Mouse (Mus musculus): ENCODE results near the gene Pik3cb.

Pik3cb gene

DNA sequence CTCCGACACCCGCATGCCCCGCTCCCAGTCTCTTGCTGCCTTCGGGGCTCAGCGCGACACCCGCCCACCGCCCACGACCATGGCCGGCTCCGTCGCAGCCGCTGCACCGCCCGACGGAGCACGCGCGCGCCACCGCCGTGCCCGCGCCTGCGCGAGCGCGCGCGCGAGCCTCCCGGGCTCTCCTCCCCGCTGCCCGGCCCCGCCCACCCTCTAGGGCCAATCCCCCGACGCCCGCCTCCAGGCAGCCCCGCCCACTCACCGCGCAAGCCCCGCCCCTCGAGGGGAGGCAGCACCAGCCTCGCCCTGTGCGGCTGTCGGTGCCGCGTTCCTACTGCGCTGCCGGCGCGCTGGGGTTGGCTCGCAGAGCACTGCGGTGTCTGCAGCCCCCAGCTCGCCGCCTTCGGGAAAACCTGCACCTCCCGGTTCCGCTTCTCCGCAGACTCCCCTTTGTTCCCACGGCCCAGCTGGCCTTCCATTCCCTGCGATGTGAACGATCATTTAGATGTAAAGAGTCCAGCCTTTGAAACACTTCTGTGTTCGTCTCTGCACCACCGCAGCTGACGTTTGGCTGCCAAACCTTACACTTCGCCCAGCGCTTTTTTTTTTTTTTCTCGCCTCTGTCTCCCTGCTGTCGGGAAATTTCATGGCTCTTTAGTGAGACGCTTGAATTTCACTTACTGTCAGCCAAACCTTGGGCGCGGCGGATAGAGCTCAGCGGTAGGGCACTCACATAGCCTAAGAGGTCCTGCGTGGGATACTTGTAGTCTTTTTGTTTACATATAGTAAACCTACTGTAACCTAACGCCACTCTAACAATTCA lies at the start of gene Pik3cb:
Pik3cb (minus strand) TSS at position 559 of the 820 bp plus-strand sequence.
- DNase-seq: peak; percentile 99

DNA sequence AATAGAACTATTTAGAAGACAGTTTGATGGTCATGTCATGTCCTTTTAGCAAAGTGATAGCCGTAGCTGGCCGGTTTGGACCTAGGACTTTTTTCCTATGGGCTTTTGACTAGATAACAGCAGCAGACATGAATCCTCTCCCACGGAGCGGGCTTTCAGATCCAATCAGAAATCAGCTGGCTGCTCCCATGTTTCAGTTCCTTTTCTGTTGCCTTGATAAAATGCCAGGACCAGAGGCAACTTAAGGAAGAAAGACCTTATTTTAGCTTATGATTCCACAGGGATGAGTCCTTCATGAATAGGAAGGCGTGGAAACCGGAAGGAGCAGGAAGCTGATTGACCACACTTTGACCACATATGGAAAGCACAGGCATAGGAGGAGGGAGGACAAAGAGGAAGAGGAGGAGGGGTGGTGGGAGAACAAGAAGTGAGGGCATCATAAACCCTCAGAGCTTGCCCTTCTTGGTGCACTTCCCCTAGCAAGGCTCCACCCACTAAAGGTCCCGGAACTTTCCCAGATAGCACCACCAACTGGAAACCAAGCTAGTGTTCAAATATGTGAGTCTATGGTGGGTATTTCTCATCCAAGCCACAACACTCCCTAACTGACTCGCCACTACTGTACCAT lies 42.7 kb upstream of the Pik3cb start:
- DNase-seq: no peak

DNA sequence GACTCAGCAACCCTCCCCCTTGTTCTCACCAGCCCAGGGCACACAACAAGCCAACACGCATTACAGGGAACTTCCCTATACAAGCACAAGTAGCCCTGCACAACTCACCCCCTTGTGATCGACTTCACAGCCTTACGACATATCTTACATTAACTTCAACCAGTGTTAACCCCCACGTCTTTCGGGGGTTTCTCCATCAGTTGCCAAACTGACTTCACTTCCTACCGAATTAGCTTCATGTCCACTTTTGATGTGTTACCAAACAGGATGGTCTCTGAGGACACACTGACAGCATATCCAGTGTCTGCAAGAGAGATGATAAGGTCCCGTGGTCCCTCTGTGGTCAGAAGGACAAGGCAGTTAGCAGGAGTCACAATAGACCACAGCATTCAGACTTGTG lies 41.7 kb upstream of the Pik3cb start:
- peak; percentile 1 for DNase-seq

DNA sequence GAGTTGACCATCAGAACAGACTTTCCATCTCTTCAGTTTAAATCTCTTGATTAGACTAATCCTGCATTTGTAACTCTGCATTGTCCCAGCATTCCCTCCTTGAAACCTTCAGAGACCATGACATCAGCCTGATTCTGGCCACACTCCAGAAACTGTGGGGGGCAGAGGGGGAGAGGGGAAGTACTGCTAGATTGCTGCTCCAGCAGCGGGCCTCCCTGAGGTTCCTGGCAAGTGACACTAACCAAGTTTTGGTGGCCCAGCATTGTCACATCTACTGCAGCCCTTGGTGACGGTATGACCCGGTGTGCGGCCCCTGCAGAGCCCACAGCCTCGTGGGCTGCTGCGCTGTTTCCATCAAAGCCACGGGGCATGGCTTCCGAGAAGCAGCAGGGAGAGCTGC lies 39.9 kb upstream of the Pik3cb start:
- no peak for DNase-seq

DNA sequence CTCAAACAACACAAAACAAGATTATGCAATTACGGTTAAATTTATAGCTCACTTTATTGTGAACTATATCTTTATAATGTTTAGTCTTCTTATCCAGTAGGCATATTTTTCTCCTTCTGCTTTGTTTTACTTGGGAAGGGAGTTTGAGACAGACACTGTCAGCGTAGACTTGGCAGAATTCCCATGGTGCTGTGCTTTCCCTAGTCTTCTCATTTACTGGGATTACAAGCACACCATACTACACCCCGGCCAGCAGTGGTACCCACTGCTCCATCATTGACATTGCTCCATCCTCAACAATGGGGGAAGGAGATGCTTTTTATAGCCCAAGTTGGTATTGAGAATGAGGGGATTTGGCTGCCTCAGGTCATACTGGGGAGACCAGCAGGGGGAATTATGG lies 38.3 kb upstream of the Pik3cb start:
- no peak for DNase-seq

DNA sequence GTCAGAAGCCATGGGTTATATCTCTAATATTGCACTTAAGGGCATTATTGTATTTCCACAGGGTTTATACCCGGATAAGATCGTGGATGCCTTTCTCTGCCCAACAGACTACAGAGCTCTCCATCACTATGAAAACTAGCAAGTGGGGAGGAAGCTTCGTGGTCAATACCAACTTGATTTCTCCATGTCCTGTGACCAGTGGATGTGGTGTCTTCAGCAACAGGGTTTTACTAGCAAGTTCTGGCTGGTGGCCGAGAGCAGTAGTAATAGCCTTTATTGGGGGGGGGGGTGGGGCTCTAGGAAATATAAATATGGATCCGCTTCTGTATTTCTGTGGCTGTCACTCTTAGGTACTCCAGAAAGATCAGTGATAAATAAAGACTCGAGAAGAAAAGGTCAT lies 35.4 kb upstream of the Pik3cb start:
- no peak for DNase-seq

DNA sequence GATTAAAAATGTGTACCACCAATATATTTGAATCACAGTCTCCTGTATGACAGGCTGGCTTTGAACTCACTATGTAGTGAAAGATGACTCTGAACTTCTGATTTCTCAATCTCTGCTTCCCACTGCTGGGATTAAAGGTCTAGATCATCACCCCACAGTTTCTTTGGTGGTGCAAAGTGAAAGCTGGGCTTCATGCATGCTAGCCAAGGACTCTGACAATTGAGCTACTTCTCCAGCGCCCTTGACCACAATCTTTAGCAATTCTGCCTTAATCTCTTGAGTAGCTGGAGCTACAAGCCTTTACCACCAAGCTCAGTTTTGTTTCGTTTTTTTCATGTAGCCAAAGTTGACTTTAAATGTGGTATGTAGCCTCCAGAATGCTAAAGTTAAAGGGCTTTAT lies 32.4 kb upstream of the Pik3cb start:
- DNase-seq: no peak

DNA sequence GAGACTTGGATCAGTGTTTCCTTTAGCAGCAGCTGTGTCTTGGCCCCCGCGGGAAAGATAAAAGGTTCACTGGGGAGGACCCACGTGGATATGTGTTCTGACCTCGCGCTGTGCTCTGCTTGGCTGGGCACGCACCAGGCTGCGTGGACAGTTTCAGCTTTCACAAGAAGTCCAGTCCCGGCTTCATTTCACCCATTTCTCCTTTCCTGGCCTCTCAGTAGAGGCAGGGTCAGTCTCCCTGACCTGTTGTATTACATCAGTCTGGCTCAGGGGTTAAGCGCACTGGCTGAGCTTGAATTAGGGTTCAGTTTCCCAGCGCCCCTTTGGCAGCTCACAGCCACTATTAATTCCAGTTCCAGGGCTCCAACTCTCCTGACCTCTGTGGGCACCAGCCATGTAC lies 30.8 kb upstream of the Pik3cb start:
- no peak for DNase-seq

DNA sequence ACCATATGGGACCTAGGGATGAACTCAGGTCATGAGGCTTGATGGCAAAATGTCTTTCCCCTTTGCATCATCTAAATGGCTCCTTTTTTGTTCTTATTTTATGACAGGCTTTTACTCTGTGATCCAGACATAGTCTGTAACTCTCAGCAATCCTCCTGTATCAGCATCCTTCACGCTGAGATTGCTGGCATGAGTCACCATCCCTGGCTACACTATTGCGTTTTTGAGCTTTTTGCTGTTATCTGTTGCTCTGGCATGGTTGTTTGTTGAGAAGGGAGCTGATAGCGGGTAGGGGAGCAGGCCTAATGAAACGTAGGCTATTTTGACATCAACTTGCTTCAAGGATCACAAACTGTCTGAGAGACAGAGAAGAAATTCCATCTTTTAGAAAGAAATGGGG lies 28.6 kb upstream of the Pik3cb start:
- no peak for DNase-seq

DNA sequence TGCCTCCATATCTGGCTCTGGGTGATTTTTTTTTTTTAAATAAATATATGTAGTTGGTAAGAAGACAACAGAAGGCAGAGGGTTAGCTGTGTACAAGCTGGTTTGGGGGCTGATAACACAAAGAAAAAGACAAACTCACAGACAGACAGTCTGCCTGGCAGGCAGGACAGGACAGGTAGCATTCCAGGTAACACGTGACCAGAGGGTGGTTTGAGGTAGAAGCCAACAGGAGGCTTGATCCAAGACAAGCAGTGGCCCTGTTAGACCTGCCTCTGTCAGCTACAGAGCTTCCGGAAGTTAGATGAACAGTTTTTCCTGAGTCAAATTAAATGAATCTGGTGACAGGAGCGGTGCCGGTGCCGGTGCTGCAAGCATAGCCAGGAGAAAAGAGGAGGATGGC lies 26.5 kb upstream of the Pik3cb start:
- DNase-seq: no peak

DNA sequence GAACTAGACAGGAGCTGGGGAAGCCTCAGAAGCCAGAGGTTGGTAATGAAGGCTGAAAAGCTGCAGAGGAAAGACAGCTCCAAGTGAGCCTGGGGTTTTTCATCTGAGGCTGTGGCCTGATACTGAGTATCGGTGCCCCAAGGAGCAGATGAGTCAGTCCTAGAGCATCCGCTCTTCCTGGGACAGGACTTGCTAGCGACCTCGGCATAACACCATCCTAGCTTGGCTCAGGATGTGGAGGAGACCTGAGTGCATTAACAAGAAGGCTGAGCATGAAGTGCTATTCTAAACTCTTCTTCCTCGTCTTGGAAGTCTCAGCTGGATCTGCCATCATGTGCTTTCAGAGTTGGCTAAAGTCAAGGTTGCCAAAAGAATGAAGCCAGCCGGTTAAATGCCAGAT lies 25.5 kb upstream of the Pik3cb start:
- DNase-seq: no peak

DNA sequence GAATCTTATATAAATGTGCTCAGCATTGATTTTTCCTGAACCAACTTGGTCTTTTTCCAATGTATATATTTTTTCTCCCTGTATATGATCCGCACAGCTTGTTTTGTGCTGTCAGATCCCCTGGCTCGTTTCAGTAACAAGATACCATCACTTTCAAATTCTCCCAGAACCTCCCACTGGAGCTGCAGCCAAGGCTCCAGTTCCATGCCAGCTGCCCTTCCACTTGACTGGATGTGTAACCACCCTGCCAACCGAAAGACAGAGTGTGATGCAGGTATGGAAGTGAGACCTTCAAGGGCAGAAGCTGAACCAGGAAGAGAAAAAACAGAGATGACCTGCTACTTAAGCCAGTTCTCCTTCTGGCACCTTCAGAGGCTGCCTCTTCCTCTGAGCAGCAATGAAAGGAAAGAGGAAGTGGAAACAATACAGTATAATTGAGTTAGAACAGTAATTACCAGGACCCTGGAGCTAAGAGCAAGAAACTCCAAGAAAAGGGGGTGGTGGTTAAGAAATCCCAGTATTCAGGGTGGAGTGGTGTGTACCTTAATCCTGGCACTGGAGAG lies 24.3 kb upstream of the Pik3cb start:
- DNase-seq: no peak

DNA sequence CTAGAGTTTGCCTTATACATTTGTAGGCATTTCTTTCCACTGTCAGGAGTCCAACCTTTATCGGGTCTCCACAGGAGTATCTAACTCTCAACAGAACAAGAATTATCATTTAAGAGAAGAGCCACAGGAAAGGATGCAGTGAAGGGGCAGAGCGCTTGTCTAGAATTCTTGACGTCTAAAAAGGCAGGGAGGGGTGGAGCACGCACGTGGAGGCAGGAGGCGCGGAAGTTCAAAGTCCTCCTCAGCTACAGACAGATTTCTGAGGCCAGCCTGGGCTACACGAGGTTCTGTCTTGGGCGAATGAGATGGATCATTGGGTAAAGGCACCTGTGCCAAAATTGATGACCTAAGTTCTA lies 23.7 kb upstream of the Pik3cb start:
- DNase-seq: no peak

DNA sequence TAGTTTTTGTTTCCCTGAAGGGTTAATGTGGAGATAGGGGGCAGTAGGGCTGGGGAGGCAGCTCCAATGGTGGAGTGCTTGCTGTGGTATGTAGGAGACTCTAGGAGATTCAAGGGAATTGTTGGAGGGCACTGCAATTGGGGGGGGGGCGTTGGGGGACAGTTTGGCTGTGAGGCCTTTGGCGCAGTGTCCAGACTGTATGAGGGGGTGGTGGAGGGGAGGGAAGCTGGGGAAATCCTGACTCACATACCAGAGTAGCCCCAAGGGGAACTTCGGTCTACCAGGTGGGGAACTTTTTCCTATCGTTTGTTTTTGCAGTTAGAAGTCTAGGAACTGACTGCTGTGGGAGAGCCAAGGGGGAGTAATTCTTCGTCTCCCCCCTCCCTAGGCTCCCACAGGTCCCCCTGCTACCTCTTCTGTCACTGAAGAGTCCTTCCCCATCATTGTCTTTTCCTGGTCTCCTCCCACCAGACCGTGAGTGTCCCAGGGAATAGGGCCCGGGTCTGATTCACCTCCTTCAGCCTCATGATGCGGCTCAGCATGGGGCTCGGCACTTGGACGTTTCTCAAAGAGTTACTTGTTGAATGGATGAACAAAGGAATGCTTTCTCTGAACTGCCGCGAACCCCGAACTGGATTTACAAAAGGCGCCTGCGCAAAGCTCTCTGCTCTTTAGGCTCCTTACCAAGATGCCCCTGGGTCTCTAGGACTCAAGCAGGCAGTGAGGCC lies 23.2 kb upstream of the Pik3cb start:
- DNase-seq: no peak

DNA sequence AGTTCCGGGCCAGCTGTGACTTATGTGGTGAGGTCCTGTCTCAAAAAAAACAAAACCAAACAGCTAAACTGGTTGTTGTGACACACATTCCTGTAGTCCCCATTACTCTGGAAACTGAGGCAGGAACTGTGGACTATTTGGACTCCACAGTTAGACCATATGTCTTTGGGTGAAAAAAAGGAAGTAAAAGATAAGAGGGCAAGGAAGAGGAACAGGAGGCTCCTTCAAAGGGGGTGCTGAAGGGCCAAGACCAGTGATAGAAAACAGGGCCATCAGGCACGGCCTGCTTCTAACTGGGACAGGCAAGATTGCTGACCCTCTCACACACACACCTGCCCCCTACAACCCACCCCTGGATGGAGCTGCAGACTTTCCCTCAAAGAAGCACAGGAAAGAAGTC lies 22.4 kb upstream of the Pik3cb start:
- no peak for DNase-seq

DNA sequence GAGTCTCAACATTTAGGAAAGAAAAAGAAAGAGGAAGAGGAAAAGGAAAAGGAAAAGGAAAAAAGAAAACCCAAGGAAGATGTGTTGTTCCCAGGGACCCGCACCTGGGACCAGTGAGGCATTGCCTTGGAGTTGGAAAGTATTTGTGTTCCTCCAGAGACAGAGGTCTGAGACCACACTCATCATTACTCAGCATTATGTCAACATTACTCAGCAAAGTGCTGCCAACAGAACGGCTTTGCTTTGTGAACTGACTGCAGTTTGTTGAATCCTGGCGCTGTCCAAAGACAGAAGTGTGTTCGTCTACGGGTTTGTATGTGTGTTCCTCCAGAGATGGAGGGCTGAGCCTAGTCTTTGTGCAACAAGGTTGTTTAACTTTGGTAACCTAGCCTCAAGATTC lies 20.4 kb upstream of the Pik3cb start:
- no peak for DNase-seq

DNA sequence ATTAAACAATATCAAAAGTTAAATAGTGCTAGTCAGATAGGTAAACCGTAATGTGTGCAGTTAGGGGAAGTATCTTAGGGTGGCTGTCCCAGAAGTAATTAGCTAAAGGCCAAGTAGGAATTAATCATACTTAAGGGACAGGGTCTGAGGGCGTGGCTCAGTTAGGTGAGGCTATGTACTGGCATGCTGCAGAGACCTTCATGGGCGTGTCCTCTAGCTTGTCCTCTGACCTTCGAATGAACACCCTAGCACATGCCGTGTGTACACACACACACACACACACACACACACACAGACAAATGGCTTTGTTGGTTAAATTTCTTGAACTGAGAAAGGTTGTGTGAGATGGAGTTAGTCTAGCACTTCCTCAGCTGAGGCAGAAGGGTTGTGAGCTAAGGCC lies 19.5 kb upstream of the Pik3cb start:
- no peak for DNase-seq

DNA sequence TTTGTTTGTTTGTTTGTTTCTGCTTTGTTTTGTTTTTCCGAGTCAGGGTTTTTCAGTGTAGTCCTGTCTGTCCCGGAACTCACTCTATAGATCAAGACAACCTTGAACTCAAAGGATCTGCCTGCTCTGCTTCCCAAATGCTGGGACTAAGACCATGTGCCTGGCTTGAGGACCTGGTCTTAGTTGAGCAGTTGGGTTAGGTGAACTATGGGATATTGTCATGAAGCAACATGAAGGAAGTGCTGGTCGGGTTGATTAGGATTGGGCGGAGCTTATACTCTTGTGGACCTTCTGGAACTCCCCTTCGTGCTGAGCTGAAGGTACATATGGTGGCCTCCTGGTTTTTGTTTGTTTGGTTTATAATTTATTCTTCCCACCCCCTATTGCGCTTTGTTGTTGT lies 18.3 kb upstream of the Pik3cb start:
- DNase-seq: no peak

DNA sequence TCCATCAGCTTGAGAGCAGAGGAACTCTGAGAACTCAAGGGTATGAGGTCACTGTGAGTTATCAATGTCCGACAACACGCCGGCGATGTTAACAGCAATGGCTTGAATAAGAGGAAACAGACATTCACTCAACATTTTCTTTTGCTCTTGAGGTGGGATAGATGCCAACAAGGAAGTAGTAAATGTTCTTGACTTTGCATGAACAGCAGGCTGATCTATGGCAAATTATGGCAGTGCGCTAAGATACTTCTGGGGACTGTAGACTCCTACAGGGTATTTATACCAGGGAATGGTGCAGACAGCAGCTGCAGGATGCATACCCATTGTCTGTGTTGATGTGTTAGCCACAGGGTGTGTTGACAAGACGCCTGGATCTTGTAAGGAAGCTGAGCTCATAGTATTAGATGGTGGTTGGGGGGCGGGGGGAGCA lies 17.8 kb upstream of the Pik3cb start:
- no peak for DNase-seq

DNA sequence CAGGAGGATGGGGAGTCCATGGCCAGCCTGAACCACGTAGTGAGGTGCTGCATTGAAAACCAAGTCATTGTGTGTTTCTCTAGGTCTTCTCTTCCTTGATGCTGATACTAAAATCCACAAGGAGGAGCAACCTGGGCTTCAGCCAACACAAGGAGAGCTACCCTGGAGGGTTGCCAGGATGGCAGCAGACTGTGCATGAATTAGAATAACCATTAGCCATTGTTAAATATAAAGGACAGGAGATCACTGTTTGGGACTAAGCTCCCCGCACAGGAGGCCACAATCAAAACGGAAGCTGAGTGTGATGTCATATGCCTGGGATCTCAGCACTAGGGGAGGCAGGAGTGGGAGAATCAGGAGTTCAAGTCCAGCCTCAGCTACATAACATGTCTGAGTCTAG lies 13.2 kb upstream of the Pik3cb start:
- peak; percentile 70 for DNase-seq

DNA sequence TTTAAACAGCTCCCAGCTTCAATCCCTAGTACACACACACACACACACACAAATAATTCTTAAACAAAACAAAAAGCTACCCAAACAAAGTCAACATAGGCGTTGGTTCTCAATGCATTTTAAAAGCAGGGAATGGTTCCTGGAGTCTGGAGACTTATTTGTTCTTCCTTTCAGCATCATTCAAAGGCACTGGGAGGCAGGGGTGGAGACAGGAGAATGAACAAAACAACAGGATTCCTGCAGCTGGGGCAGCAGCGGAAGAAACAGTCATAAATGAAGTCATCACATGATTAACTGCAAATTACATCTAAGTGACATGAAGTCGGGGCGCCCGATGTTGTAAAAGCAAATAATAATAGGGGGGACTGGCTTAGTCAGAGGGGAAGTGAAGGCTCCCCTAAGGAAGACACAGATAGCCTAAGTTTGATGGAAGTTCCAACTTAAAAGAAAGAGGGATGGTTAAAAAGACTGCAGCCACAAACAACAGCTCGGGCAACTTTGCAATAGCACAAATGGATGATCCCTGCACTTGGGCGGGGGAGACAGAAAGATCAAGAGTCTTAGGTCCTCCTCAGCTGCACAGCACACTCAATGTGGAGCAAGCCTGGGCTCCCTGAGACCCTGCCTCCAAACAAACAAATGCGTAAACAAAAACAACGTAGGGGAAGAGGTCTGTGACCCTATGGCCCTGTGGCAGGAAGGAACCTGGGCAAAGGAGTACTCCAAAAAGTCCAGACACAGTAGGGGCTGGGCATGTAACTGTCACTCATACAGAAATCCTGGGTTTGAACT lies 12.5 kb upstream of the Pik3cb start:
- no peak for DNase-seq

DNA sequence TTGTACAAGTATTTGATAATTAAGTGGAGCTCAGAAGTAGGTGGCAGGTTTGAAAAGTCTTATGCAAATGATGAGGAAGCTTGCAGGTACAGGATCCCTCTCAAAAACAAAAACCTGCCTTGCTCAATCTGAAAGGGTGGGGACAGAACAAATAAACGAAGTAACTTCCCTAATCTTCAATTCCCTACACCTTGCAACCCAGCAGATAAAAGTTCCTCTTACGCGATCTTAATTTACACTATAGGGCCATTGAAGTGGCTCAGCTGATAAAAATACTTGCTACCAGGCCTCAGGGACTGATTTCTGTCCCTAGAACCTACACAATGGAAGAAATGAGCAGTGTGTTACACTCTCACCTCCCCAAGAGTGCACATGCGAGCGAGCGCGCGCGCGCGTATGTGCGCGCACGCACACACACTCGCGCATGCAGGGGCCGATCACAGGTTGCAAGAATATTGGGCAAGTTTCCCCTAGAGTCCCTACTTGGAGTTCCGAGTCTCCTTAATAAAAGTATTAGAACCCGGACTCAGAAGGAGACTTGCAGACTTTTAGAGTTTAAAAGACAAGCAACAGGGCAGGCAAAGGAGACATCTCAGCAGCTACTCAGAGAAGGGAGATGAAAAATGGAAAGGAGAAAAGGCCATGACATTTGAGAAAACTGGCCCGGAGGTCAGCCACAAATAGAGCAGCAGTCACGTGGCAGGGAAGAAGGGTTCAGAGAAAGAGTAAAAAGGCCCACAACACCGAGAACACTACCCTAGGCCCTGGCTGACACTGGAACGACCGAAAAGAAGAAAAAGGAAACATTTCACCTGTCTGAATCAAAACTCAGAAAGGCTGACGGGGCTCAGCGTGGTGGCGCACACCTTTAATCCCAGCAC lies 6.7 kb upstream of the Pik3cb start:
- DNase-seq: no peak

Measured in lung, postnatal 14 days (tissue).